Mouse (Mus musculus) hindbrain, embryonic 12.5 days (tissue): Measurements from ENCODE around the gene Gng7. TPM values are rescaled to one million over a fixed set of nuclear protein-coding genes. Genes with fewer than 3 reads are reported as not detected.

ENCODE experiments used
- ATAC-seq: fragments of 200-750 bp; cut with Nextera tagmentation; 2 replicates; pipeline ENCODE4 v1.8.0; 2017; ENCODE audit warnings: moderate TSS enrichment; ENCODE audit not compliant: low FRiP score
- H3K27ac ChIP-seq: fragments of 300-500 bp; sonication (generic); 2 replicates; pipeline ENCODE4 v1.5.1; 2016; ENCODE audit warnings: mild to moderate bottlenecking
- H3K27me3 ChIP-seq: fragments of 300-500 bp; sonication (generic); 2 replicates; pipeline ENCODE4 v1.6.1; 2016; ENCODE audit warnings: mild to moderate bottlenecking
- H3K36me3 ChIP-seq: fragments of 300-500 bp; sonication (generic); 2 replicates; pipeline ENCODE4 v1.6.1; 2016; ENCODE audit warnings: mild to moderate bottlenecking
- H3K4me1 ChIP-seq: fragments of 300-500 bp; sonication (generic); 2 replicates; pipeline ENCODE4 v1.6.1; 2016
- H3K4me2 ChIP-seq: fragments of 300-500 bp; sonication (generic); replicated peaks from 2 replicates; pipeline ENCODE4 v1.6.1; 2016; ENCODE audit warnings: mild to moderate bottlenecking
- H3K4me3 ChIP-seq: fragments of 300-500 bp; sonication (generic); 2 replicates; pipeline ENCODE4 v1.5.1; 2016; ENCODE audit warnings: mild to moderate bottlenecking
- H3K9ac ChIP-seq: fragments of 300-500 bp; sonication (generic); 2 replicates; pipeline ENCODE4 v1.6.1; 2016; ENCODE audit warnings: mild to moderate bottlenecking, moderate library complexity
- H3K9me3 ChIP-seq: fragments of 300-500 bp; sonication (generic); replicated peaks from 2 replicates; pipeline ENCODE4 v1.6.1; 2016; ENCODE audit warnings: mild to moderate bottlenecking
- WGBS: fragments of 180-500 bp; shearing (Covaris S2); methylation state at CpG from one replicate; pipeline ENCODE4 v1.1.7; 2016; 5-methylcytosine and 5-hydroxymethylcytosine counted together
- polyA plus RNA-seq: library from polyadenylated mRNA; unstranded; fragments of >200 nt; fragmentation: Nextera tagmentation; extraction: Ambion mirVana; gene quantifications from 2 replicates; pipeline ENCODE4 v1.2.1, GENCODE M21; 2016

Gene Gng7
- polyA plus RNA-seq, 1 experiment from 2014 or later: 10.1 TPM

GRCm38 (mm10) chr10:80971533-80971932 lies 43.2 kb downstream of the Gng7 start:
- H3K27ac ChIP-seq: no peak overlapping the region
- no peaks in the 10 kb centered on the region for H3K36me3 ChIP-seq
- H3K9ac ChIP-seq: no peak overlapping the region
- no peak for ATAC-seq
- H3K27me3 ChIP-seq: no peaks in the 10 kb centered on the region
- WGBS: 81% methylated on average over 15 of the region's 15 CpGs
- H3K9me3 ChIP-seq: peaks cover 5% of the 10 kb centered on the region
- H3K4me2 ChIP-seq: no peak overlapping the region
- peaks cover 14% of the 10 kb centered on the region for H3K4me1 ChIP-seq
- no peak overlapping the region for H3K4me3 ChIP-seq

GRCm38 (mm10) chr10:80970159-80970558 lies 44.6 kb downstream of the Gng7 start:
- no peaks in the 10 kb centered on the region for H3K36me3 ChIP-seq
- H3K4me1 ChIP-seq: peaks cover 14% of the 10 kb centered on the region
- 87% methylated on average over 8 of the region's 8 CpGs for WGBS
- no peak for ATAC-seq
- no peaks in the 10 kb centered on the region for H3K27me3 ChIP-seq
- H3K27ac ChIP-seq: no peak overlapping the region
- H3K4me3 ChIP-seq: no peak overlapping the region
- no peak overlapping the region for H3K9ac ChIP-seq
- peaks cover 5% of the 10 kb centered on the region for H3K9me3 ChIP-seq
- no peak overlapping the region for H3K4me2 ChIP-seq

GRCm38 (mm10) chr10:80969298-80969697 lies 45.4 kb downstream of the Gng7 start:
- WGBS: 66% methylated on average over 3 of the region's 3 CpGs
- Histone ChIP-seq H3K36me3 (no peaks in the 10 kb centered on the region), H3K27me3 (no peaks in the 10 kb centered on the region), H3K4me3 (no peak overlapping the region), H3K4me1 (peaks cover 15% of the 10 kb centered on the region), H3K9me3 (peaks cover 5% of the 10 kb centered on the region), H3K27ac (no peak overlapping the region), H3K4me2 (no peak overlapping the region), H3K9ac (no peak overlapping the region)
- no peak for ATAC-seq

GRCm38 (mm10) chr10:80968106-80968505 lies 46.6 kb downstream of the Gng7 start:
- H3K9me3 ChIP-seq: peaks cover 5% of the 10 kb centered on the region
- WGBS: 88% methylated on average over 4 of the region's 4 CpGs
- peaks cover 21% of the 10 kb centered on the region for H3K4me1 ChIP-seq
- H3K4me3 ChIP-seq: no peak overlapping the region
- no peaks in the 10 kb centered on the region for H3K36me3 ChIP-seq
- H3K27me3 ChIP-seq: no peaks in the 10 kb centered on the region
- no peak overlapping the region for H3K27ac ChIP-seq
- no peak for ATAC-seq
- H3K9ac ChIP-seq: no peak overlapping the region
- H3K4me2 ChIP-seq: no peak overlapping the region

DNA sequence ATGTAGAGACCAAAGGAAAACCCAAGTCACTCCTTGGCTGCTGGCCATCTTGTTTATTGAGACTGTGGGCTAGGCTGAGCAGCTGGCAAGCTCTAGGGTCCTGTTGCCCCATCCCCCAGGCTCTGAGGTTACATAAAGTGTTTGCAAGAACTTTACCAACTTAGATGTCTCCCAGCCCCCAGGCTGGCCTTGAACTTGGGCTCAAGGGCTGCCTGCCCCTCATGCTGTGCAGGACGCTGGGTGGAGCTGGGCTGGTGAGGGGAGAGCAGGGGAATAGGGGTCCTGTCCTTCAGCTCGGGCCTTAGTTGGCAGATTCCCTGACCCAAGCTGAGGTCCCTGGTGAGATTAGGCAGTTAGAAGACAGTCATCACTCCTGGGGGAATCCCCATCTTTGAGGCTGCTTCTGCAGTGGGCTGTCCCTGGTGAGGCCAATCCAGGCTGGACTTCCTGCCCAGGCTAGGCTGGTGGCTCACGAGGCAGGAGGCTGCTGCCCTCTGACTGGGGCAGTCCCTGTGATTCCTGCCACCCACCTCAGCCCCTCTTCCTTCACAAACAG lies 47.6 kb downstream of the Gng7 start:
- 59% methylated on average over 3 of the region's 3 CpGs for WGBS

DNA sequence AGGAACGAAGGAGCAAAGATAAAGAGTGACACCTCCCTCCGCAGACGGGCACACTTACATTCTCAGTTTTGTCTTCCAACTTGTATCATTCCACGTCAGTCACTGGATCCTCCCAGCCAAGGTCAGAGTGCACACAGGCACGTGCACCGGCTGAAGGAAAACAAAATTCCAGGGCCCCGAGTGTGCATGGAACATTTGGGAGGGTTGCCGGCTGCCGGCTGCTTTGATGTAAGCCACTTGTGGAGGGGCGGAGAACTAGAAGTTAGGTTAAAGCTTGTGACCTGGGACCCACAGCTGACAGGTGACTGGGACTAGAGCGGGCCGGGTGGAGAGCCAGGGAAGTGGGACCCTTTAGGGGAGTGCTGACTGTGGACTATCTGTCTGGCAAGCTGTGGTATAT lies 48.4 kb downstream of the Gng7 start:
- Histone ChIP-seq H3K36me3 (no peaks in the 10 kb centered on the region), H3K27me3 (no peaks in the 10 kb centered on the region), H3K4me1 (peaks cover 22% of the 10 kb centered on the region), H3K27ac (no peak overlapping the region), H3K4me2 (no peak overlapping the region), H3K4me3 (no peak overlapping the region), H3K9ac (no peak overlapping the region), H3K9me3 (peaks cover 5% of the 10 kb centered on the region)
- 50% methylated on average over 12 of the region's 12 CpGs for WGBS
- ATAC-seq: no peak

More for the DNA sequence above, 47.6 kb downstream of the Gng7 start:
- no peak overlapping the region for H3K9ac ChIP-seq
- peaks cover 17% of the 10 kb centered on the region for H3K4me1 ChIP-seq
- ATAC-seq: no peak
- no peaks in the 10 kb centered on the region for H3K27me3 ChIP-seq
- H3K36me3 ChIP-seq: no peaks in the 10 kb centered on the region
- H3K9me3 ChIP-seq: peaks cover 5% of the 10 kb centered on the region
- no peak overlapping the region for H3K4me2 ChIP-seq
- H3K4me3 ChIP-seq: no peak overlapping the region
- no peak overlapping the region for H3K27ac ChIP-seq

DNA sequence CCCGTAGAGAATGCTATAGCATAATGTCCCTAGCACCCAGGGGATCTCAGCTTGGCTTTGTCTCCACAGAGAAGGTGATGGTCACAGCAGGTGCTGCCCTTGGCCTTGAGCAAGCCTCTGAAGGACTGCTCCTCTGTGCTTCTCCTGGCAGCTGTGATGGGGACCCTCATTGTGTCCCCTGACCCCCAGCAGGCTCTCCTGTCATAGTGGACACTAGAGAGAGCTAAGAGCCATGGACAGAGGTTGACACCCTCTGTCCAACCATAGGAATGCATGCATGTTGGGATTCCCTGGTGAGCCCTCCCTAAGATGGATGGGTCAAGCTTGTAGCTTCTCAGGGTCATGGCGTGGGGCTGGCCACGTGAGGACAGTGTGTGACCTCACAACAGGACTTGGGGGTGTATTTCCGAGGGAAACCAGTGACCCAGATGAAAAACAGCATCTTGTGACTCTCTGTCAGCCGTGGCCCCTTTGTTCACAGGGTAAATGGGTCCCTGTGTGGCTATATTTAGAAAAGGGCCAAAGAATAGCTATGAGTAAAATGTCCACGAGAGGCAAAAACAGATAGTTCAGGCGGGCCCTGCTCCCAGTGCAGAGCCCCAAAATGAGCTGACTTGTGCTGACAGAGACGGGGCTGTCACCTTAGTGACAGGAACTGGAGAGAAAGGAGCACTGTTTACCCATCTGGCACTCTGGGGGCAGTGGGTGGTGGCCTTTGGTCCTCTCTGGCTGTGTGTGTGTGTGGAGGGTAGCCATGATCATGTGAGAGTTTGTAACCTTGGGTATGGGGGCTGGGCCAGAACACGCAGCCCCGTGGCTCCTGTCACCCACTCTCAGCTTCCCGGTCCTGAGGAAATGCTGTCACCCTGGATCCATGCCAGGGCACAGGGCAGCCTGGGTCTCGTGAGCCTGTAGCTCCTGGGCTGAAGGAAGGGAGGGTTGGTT lies 51.4 kb downstream of the Gng7 start:
- Histone ChIP-seq H3K27ac (no peak overlapping the region), H3K4me3 (no peak overlapping the region), H3K9me3 (no peaks in the 10 kb centered on the region), H3K4me1 (peaks cover 27% of the 10 kb centered on the region), H3K4me2 (no peak overlapping the region), H3K27me3 (no peaks in the 10 kb centered on the region), H3K9ac (no peak overlapping the region), H3K36me3 (no peaks in the 10 kb centered on the region)
- 48% methylated on average over 12 of the region's 12 CpGs for WGBS
- ATAC-seq: no peak

DNA sequence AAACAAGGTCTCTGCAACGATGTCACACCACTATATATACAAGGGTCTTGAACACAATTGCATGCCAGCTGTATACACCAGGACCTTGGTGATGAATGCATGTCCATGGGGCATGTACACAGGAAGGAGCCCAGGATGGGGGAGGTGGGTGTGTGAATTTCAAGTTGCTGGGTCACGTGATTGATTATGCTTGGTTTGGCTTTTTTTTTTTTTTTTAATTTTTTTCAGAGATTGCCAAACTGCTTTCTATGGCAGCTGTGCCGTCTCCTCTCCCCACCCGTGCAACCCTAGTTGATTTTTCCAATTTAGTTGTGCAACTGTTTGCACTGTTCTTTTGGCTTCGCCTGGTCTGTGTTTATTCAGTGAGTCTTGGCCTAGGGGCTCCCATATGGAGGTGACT lies 52.2 kb downstream of the Gng7 start:
- 80% methylated on average over 5 of the region's 5 CpGs for WGBS
- H3K36me3 ChIP-seq: no peaks in the 10 kb centered on the region
- H3K4me2 ChIP-seq: no peak overlapping the region
- no peaks in the 10 kb centered on the region for H3K27me3 ChIP-seq
- peaks cover 27% of the 10 kb centered on the region for H3K4me1 ChIP-seq
- no peak overlapping the region for H3K27ac ChIP-seq
- no peaks in the 10 kb centered on the region for H3K9me3 ChIP-seq
- H3K9ac ChIP-seq: no peak overlapping the region
- ATAC-seq: no peak
- H3K4me3 ChIP-seq: no peak overlapping the region

DNA sequence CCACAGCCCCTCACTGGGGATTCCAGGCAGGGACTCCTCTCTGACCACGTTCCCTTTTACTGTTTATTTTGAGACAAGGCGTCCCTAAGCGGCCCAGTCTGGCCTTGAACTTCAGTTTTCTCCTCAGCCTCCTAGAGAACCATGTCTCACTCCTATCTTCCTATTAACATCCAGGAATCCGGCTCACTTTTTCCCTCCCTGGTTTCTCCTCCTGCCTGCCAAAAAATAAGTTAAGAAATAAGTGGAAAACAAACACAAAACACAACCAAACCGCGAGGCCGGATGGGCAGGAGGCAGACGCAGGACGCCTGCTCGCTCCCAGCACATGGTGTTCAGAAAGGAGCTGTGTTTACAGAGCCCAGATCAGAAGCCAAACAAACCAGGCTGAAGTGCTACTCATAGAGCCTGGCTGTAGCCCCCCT lies 52.7 kb downstream of the Gng7 start:
- Histone ChIP-seq H3K4me1 (peaks cover 23% of the 10 kb centered on the region), H3K27me3 (no peaks in the 10 kb centered on the region), H3K9me3 (no peaks in the 10 kb centered on the region), H3K9ac (no peak overlapping the region), H3K36me3 (no peaks in the 10 kb centered on the region), H3K4me3 (no peak overlapping the region), H3K27ac (no peak overlapping the region), H3K4me2 (no peak overlapping the region)
- ATAC-seq: no peak
- 50% methylated on average over 10 of the region's 10 CpGs for WGBS

DNA sequence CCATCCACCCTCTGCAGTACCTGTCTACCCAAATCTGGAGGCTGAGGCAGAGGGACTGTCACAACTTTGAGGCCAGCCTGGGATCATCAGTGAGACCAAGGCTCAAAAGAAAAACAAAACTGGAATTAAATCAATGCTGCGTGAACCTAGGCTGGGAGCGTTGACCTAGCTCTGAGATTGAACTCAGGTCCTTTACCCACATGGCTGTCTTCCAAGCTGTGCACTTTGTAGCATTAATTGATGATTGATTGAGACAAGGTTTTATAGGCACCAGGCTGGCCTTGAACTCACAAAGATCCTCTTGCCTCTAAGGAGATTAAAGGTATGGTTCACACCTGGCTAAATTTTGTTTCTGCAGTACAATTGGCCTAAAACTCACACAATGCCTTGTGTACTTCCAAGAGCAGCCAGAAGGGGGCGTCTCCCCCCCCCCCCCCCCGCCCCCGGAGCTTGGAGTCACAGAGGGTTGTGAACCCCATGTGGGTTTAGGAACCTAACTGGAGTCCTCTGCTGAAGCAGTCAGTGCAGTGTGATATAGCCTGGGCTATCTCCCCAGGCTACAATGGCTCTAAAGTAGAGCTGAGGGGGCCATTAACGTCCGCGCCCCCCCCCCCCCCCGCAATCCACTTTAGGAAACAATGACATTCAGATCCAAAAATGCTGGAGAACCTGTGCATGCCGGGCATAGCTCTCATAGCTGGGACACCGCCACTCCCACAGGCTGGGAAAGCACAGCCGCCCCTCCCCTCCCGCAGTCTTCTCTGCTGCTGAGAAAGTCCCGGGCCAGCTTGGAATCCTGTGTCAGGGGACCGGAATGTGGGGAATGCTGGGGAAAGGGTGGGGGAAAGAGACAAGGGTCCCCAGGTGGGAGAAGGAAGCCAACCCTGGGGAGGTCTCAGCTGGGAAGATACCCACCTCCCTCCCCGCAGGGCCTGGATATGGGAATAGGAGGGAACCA lies 53.9 kb downstream of the Gng7 start:
- no peaks in the 10 kb centered on the region for H3K36me3 ChIP-seq
- peak overlapping the region; percentile 23; the same call in 1 of the 2 replicates for H3K9ac ChIP-seq
- no peak for ATAC-seq
- H3K4me2 ChIP-seq: no peak overlapping the region
- no peaks in the 10 kb centered on the region for H3K9me3 ChIP-seq
- H3K27me3 ChIP-seq: no peaks in the 10 kb centered on the region
- H3K4me3 ChIP-seq: no peak overlapping the region
- 11% methylated on average over 16 of the region's 16 CpGs for WGBS
- peak overlapping the region; percentile 30; the same call in 1 of the 2 replicates for H3K27ac ChIP-seq
- H3K4me1 ChIP-seq: peaks cover 20% of the 10 kb centered on the region

DNA sequence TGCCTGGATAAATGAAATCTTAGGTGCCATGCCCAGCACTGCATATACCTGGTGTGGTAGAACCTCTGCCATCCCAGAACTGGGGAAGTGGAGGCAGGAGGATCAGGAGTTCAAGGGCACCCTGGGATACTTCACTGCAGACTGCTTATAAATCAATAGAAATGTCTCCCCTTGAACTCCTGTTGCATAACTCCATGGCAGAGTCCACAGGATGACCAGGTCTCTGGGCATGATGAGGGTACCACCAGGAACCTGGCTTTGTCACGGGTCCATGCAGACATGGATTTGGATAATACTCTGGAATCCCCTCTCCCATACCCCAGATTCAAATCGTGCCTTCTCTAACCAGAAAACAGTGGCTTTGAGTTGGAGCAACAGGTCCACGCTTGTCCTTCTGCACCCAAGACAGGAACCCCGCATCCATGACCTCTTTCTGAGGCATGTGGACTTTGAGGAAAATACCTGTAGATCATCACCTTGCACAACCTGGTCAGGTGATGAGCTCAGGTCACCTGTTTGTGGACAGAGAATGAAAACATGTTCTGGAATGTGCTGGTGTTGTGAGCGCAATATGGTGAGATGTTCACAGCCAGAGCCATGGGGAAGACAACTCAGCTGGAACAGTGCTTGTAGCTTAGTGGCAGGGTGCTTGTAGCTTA lies 55.6 kb downstream of the Gng7 start:
- ATAC-seq: no peak
- peaks cover 24% of the 10 kb centered on the region for H3K4me1 ChIP-seq

More for the DNA sequence above, 55.6 kb downstream of the Gng7 start:
- Histone ChIP-seq H3K4me3 (no peak overlapping the region), H3K9ac (no peak overlapping the region), H3K36me3 (no peaks in the 10 kb centered on the region), H3K27me3 (no peaks in the 10 kb centered on the region), H3K9me3 (no peaks in the 10 kb centered on the region), H3K27ac (no peak overlapping the region), H3K4me2 (no peak overlapping the region)
- 88% methylated on average over 5 of the region's 5 CpGs for WGBS
